Mouse (Mus musculus) central nervous system, embryonic 11.5 days (tissue): ENCODE results near the gene Rhoc. TPM values are rescaled to one million over a fixed set of nuclear protein-coding genes. Genes with fewer than 3 reads are reported as not detected.

ENCODE experiments used
- polyA plus RNA-seq: library from polyadenylated mRNA; depleted of rRNA; stranded (reverse); fragments of >200 nt; gene quantifications from 2 replicates; pipeline ENCODE4 v1.2.3, GENCODE M21; 2012; rRNA removed

Gene Rhoc
- polyA plus RNA-seq, result 72.9 and 101 TPM in 2 replicates

GRCm38 (mm10) chr3:104788075-104788474 is at the start of gene Rhoc:
TSS of gene Rhoc (plus strand) at chr3:104788375.

DNA sequence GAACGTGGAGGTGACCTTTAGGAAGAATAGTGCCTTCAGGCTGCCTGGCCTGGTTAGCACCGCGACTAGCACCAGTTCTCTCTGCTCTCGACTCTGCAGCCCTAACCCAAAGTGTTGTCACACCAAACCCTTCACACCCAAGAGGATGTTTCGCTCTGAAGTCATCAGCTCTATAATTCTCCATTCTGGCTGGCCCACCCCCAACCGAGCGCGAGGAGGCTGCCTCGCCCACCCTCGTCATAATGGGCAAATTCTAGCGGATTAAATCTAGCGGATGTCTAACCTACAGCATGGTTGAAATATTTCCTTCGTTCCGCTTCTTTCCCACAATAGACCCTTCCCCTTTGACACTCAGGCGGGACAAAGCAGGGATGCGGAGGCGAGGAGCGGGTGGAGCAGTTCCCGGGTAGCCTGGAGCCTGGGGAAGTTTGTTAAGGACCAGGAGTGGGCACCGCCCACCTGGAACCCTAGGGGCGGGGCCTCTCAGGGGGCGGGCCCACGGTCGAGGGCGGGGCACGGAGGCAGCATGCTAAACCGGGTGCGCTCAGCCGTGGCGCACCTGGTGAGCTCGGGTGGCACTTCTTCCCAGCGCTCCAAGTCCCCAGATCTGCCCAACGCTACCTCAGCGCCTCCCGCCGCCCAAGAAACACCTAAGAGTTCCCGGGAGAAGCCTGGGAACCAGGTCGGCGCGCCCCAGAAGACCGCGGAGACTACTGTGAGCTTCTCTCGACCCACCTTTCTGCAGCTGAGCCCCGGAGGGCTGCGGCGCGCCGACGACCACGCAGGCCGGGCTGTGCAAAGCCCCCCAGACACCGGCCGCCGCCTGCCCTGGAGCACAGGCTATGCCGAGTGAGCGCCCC is 7.4 kb upstream of the Rhoc start, which contains the start of gene Ppm1j:
TSS of gene Ppm1j (plus strand) at position 496 of the 860 bp plus-strand sequence.

GRCm38 (mm10) chr3:104781471-104781903 is 6.7 kb upstream of the Rhoc start, which contains the start of gene Fam19a3:
TSS of gene Fam19a3 (minus strand) at chr3:104781840.

GRCm38 (mm10) chr3:104817991-104818748 is 30.0 kb downstream of the Rhoc start, which contains the start of gene Mov10:
TSS of gene Mov10 (minus strand) at chr3:104818563.

Other genes starting within 250 kb of the Rhoc start
- gene Slc16a1, start 149.7 kb upstream of the Rhoc start, polyA plus RNA-seq, result 22.6 and 23.5 TPM in 2 replicates
- 1.2 and 1.6 TPM in 2 replicates for gene Ppm1j, start 7.3 kb upstream of the Rhoc start, polyA plus RNA-seq
- gene Fam19a3, start 6.5 kb upstream of the Rhoc start, polyA plus RNA-seq, result 0.11 and 0.27 TPM in 2 replicates
- gene Mov10, start 30.2 kb downstream of the Rhoc start, polyA plus RNA-seq, result 12.4 and 22.2 TPM in 2 replicates
- gene St7l, start 75.6 kb downstream of the Rhoc start, polyA plus RNA-seq, result 15.5 and 16.6 TPM in 2 replicates
- 53.1 and 103 TPM in 2 replicates for gene Capza1, start 76.1 kb downstream of the Rhoc start, polyA plus RNA-seq
- 3.0 and 3.6 TPM in 2 replicates for gene Wnt2b, start 173.5 kb downstream of the Rhoc start, polyA plus RNA-seq